Mouse (Mus musculus) erythroid progenitor cell, adult 5-6 weeks (primary cell): Measurements from ENCODE around the gene Acads. TPM values are rescaled to one million over a fixed set of nuclear protein-coding genes. Genes with fewer than 3 reads are reported as not detected.
"Not testable (repeated sequence)": the region's sequence is repeated elsewhere in the genome, so short reads cannot be mapped to it uniquely, and the experiment has no call there.

Experiments
- ATAC-seq: replicated peaks from 2 replicates; pipeline ENCODE4 v1.8.0; 2016; ENCODE audit warnings: moderate number of reproducible peaks, mild to moderate bottlenecking, moderate TSS enrichment, inconsistent platforms; ENCODE audit not compliant: poor library complexity, low FRiP score, severe bottlenecking
- total RNA-seq, 2 experiments: library from RNA; stranded (forward) in 1 of 2; stranded (reverse) in 1 of 2; fragments of 150-400 nt in 1 of 2; fragments of 186-747, 209-891 nt in 1 of 2; gene quantifications; 2 replicates each; pipeline versions ENCODE4 v1.2.3 to v1.2.4; 2015 to 2017; ENCODE audit warnings: low replicate concordance in 2 of 2

The Acads gene
- total RNA-seq (2015; ENCODE audit: low replicate concordance) (4.2 and 20.2 TPM in 2 replicates), total RNA-seq (2017; ENCODE audit: low replicate concordance) (2.4 and 8.0 TPM in 2 replicates)

DNA sequence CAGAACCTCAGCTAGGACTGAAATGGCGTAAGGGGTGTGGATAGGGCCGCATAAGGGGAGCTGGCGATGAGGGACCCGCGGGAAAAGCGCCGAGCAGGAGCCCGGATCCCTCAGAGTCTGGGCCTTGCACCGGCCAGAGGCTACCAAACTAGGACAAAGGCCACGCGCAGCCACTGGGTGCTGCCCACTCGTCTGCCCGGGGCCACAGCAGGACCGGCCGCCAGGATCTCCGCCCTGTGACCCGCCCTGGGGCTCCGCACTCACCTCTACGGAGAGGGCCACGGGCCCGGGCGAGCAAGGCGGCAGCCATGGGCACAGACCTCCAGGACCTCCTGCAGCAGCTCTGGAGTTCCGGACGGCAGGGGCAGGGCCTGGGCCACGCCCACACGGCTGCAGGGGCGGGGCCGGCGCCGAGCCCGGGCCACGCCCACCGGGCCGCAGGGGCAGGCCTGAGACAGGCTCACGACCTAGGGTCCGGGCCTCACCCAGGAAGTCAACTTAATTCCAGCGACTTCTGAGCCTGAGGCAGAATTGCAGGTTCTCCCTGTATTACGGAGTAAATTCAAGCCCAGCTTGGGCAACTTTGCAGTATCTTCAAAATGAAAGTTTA lies at the start of gene Acads:
Acads (minus strand) TSS at position 386 of the 610 bp plus-strand sequence.
- peak; percentile 84 for ATAC-seq

DNA sequence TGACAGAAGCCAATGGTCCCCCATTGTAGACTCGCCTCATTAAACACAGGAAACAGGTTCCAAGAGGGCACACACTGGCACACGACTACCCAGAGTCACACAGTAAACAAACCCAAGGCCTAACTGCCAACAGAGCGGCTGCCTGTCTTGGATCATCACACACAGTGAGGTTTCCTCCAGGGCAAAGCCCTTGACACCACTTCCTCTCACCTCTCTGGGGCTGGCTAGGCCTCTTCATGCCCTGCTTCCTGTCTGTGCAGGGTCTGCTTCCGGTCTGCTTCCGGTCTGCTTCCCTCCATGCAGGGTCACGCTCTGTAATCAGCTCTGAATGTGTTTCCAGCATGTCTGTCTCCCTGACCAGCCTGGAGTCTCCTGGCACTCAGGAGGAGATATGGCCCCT lies 48.2 kb upstream of the Acads start:
- ATAC-seq, result no peak

DNA sequence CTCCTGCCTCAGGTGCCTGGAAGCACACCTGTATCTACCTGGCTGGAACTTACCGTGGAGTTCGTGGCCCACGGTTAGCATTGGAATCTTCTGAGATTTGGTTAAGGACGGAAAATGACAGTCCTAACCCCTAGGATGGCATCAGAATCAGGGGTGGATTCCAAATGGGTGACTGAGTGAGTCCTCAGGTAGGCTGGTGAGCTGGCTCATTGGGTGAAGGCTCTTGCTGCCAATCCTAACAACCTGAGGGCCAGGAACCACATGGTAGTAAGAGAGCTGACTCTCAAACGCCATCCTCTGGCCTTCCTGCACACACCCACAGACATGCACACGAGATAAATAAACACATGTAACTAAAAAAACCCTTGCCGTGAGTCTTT lies 47.7 kb upstream of the Acads start:
- no peak for ATAC-seq

DNA sequence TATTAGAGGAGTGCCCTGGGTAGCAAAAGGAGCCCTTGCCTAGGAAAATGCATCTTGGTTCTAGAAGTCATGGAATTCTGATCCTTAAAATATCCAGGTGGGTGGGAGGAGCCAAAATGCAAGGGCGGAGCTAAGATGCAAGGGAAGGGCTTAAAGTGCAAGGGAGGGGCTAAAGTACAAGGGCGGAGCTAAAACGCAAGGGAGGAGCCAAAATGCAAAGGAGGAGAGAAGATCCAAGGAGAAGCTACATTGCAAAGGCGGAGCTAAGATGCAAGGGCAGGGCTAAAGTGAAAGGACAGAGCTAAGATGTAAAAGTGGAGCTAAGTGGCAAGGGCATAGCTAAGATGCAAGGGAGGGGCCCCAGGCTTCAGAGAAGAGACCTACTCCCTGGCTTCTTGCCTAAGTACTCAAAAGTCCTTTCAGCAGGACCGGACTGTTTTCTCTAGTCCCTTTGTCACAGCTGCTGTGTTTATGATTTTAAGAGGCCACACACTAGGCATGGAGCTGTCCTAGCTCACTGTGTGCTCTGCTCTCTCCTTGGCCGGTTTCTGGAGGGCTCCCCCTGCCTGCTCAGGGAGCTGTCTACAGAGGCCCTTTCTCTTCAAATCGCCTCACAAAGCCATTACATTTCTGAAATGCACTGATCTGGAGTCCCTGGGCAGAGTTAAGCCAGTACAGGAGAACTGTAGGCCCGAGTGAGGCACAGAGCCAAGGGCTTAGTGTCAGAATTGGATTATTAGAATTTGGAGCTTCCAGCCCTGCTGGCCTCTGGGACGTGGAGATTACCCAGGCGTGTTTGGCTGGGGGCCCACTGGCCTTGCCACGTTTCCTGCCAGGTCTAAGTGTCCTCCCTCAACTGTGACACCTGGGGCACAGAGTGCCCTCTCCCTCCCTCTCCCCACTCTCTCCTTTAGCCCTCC lies 47.0 kb upstream of the Acads start:
- no peak; the same call in 1 of the 2 replicates for ATAC-seq

DNA sequence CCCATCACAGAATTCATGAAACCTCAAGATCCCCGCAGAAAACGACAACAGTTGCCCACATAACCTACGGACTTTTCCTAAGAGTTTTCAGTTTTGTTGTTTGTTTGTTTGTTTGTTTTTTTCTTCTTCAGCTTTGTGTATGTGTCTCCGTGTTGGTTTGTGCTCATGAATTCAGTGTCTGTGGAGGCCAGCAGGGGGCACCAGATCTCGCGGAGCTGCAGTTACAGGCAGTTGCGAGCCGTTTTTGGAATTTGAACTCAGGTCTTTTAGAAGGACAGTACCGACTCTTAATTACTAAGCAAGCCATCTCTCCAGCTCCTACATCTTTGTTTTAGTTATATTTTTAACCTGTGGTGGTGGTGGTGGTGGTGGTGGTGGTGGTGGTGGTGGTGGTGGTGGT lies 46.2 kb upstream of the Acads start:
- ATAC-seq, result no peak

DNA sequence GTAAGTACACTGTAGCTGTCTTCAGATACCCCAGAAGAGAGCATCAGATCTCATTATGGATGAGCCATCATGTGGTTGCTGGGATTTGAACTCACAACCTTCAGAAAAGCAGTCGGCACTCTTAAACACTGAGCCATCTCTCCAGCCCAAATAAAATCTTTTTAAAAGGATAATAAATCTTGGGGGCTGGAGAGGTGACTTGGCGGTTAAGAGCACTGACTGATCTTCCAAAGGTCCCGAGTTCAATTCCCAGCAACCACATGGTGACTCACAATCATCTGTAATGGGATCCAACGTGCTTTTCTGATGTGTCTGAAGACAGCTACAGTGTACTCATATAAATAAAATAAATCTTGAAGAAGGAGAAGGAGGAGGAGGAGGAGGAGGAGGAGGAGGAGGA lies 45.3 kb upstream of the Acads start:
- not testable (repeated sequence) for ATAC-seq

DNA sequence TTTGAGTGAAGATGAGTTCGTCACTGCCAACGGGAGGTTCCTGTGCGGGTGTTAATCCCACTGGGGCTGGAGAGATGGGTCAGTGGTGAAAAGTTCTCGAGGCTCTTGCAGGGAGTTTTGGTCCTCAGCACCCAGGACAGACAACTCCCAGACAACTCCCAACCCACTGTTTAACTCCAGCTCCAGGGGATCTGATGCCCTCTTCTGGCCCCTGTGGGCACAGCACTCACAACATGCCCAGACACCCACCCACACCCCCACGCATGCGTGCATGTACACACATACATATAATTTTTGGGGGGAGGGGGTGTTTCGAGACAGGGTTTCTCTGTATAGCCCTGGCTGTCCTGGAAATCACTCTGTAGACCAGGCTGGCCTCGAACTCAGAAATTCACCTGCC lies 44.4 kb upstream of the Acads start:
- no peak for ATAC-seq

DNA sequence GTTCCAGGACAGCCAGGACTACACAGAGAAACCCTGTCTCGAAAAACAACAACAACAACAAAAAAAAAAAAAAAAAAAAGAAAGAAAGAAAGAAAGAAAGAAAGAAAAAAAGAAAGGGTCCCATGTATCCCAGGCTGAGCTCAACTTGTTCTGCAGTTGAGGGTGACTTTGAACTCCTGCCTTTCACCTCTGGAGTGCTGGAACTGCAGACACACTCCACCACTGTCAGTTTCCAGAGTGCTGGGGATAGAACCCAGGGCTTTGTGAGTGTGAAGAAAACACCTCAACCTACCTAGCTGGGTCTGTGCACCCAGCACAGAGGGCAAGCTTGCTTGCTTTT lies 42.8 kb upstream of the Acads start:
- not testable (repeated sequence) for ATAC-seq

DNA sequence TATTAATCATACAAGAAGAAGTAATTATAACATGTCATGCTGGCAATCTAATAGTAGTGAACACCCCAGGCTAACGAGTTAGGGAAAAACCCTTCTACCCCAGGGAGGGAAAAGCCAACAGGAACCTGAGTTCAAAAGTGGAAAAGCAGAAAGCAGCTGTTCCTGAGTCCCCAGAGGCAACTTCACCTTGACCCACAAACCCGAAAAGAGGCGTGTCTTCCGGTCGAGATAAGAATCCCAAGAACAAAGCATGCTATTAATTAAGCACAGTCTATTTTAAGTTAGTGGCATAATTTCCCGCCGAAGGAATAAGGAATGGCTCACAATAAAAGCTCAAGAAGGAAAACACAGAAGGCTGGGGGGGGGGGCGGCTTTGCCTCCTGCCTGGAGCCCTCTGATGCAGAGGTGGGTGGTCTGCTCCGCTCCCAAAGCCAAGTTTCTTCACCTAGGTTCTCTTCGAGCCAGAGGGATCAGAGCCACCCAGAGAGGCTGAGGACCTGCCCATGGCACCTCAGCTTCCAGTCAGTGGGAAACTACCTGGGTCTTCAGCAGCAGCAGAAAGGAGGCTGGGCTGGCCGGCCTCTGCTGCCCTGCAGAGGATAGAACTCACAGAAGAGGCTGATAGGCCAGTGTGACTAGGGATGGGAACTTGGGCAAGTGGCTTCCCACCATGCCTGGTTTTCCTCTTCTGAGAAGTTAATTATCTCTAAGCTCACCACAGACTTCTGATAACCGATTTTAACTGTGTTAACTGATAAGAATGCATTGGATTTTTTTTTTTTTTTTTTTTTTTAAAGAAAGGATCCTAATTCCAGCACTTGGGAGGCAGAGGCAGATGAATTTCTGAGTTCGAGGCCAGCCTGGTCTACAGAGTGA lies 42.2 kb upstream of the Acads start:
- no peak for ATAC-seq

DNA sequence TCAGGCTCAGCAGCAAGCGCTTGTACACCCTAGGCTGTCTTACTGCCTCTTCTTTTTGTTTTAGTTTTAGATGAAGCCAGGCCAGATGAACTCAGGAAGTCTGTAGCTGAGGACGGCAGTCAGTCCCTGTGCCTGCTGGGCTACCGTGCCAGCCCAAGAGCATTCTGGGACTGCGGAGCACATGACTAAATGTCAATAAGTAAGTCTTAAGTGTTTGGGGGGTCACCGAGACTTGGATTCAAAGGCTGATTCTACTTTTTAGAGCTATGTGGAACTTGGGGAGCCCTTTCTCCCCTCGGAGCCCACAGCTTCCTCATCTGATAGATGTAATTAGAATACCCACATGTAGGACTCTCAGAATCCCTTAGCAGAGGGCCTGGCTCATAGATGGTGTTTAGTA lies 41.5 kb upstream of the Acads start:
- ATAC-seq, result no peak

DNA sequence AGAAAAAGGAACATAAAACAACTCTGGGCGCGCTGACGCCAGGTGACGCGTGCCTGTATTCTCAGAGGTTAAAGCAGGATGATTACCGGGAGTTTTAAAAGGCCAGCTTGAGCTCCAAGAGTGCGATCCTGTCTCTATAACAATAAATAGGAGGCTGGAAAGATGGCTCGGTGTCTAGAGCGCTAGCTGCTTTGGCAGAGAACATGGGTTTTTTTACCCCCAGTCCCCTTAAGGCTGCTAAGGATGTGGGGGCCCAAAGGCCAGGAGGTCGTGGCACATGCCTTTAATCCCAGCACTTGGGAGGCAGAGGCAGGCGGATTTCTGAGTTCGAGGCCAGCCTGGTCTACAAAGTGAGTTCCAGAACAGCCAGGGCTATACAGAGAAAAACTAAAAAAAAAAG lies 40.0 kb upstream of the Acads start:
- ATAC-seq, result no peak

DNA sequence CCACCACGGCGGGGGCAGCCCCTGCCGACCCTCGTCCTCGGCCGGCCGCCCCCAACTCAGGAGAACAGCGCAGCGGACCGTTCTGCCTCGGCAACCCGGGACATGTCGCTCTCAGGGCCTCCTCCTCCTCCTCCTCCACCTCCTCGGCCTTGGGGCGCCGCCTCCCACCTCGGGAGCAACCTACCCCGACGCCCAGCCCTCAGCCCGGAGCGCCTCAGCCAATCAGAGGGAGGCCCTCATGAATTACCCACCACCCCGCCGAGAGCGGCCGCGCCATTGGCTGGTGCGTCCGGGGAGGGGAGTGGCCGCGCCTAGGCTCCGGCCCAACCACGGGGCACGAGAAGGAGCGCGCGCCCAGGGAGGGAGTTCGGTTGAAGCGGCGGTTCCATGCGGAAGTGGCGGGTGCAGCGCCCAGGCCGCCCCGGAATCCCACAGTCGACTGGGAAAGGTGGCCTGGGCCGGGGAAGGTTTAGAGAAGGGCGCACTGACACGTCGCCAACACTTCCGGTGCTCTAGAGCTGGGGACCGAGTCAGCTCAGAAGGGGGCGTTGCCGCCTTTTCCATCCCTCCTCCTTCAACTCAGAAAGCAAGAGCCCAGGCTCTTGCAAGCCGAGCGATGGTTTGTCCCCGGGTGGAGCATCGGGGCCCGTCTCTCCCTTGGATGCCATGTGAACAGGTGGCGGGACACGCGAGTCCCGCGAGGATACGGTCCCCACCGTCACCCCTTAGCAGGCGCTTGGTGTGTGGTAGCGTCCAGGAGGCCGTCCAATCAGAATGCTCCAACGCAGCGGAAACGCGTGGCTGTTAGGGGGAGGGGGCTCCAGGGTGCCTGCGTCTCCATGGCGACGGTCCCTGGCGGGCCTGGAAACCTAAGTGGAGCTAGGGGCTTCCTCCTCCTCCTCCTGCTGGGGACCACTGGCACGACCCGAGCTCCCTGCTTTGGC lies 39.2 kb upstream of the Acads start, which contains the start of gene Mlec:
Mlec (minus strand) TSS at position 140 of the 944 bp plus-strand sequence.
- peak; percentile 94 for ATAC-seq

DNA sequence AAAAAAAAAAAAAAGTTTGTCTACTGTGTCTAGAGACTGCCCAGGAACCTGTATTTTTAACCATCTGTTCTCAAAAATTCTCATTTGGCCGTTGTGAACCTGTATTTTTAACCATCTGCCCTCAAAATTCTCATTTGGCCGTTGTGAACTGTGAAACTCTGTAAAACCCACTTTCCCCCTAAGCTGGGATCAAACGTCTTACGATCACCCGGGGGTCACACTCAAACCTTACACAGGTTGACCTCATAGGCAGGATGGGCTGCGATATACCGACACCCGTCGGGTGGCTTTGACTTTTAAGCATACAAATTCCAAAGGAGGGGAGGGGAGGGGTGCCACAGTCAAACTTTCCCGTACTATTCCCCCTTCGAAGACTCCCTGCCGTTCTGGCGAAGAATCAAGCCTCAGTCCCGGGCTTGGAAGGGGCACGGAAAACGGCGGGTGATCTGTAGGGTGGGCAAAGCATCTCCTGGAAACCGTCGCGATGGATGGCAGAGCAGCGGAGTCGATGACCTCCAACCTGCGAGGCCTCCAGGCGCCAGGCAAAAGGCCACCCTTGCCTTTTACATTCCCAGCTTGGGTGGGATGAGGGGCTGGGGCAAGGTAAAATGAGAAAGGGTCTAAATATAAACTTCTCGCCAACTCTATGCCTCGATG lies 37.9 kb upstream of the Acads start:
- no peak for ATAC-seq

DNA sequence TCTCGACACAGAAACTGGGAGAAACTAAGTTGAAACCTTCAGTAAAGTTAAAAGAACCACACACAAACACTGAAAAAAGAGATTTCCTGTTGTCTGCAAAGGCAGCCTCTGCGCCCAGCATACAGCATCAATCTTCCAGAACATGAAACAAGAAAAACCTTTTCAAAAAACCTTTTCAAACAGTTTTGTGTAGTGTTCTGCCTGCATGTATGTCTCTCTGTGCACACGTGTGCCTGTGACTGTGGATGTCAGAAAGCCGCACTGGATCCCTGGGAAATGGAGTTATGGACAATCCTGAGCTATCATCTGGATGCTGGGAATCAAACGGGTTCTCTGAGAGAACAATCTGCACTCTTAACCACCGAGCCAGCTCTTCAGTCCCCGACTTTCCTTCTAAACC lies 37.3 kb upstream of the Acads start:
- ATAC-seq, result no peak

DNA sequence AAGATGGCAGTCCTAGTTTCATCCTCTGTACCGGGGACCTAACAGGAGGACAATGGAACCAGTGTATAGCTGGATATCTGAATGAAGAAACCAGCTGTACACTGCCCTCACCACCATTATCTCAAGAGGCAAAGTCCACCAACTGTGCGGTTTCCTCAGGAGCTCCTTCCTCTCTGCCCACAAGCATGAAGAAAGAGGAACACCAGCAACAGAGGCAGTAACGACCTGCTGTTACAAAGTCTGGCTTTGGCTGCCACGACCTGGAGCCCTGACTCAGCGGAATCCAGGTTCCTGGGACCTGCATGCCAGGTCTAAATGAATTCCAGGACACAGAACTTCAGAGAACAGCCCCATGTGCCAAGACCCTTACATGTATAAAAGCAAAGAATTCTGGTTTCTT lies 36.7 kb upstream of the Acads start:
- no peak for ATAC-seq

DNA sequence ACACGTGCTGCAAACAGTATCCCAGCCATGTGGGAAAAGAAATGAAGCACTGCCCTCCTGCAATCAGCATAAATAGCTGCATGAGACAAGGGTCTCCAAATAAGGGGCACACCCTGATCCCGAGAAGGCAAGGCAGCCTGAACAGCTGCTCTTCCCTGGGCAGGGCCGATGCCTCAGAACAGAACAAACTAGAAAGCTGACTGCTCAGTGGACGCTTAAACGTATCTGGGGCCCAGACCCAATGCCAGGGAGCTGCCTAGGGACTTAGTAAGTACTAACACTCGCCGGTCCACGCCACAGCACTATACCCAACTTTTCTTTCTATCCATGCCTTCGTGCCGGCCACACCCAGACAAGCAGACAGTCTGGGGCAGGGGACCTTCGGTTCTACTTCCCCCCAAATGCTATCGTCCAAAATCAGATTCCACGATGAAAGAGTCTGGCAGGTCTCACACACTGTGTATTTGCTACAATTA lies 36.0 kb upstream of the Acads start:
- no peak for ATAC-seq

DNA sequence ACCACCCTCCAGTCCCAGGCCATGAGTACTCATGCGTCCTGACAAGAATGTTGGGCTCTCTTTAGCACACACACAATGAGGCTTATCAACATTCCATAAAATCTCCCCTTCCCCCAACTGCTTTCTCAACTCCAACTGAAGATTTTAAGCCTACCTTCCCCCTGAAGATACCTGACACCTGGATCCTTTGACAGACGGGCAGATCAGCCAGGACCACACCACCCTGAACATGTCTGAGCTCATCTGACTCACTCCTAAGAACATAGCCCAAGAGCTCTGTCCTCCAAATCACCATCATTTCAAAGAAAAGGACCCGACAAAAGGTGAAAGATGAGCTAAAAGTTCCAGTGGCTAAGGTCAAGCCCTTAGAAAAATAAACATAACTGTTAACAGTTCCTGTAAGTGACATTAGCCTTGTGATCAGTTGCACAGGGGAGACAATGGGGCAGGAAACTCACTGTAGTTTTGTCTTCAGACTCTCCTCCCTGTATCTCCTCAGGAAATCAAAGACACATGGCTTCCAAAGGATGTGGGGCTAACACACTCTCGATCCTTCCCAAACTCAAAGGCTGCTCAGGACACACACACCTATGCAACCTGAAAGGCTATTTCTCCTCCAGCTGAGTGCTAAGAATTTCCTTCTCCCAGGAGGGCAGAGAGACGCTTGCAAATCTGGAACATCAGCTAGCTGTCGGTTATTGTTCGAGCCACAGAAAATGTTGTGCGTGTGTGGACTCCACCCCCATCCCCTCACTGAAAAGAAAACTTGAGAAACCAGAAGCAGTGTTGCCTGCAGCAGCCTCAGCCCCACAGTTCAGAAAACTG lies 33.2 kb upstream of the Acads start:
- ATAC-seq, result no peak

DNA sequence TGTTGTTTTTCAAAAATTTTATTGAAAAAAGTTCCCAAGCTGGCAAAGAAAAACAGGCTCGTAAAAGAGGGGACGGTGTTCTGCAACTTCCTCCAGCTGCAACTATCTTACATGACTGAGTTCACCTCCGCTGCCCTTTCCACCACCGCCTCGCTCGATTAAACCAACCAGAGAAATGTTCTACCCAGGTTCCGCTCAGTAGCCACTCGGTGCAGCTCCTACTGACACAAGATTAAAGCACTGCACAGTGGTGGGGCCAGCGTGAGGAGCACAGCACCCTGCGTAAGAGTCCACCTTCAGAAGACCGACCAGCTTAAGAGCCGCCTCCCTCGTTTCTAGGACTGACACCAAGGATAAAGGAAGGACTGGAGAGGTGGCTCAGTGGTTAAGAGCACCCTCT lies 32.3 kb upstream of the Acads start:
- ATAC-seq, result no peak
